23 mouse cellular contexts compared by ENCODE assay signal in the genomic region with DNA sequence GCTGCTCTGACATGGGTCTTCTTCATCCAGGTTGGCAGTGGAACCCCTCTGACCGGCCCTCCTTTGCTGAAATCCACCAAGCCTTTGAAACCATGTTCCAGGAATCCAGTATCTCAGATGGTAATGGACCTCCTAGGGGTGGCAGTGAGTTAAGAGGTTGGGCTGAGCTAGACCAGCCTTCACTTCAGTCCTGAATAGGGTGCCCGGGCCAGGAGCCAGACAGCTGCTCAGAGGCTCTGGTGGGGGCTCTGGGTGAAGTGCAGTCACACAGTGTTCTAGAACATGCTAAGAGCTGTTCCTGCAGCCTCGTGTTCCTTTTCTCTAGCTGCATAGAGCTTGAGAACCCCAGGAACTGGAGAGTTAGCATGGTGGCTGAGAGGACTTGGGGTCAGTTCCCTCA. TPM values are rescaled to one million over a fixed set of nuclear protein-coding genes. Genes with fewer than 3 reads are reported as not detected.
A peak's percentile ranks its signal among the peaks of the same experiment; 100 is the strongest.
DNase-seq lines count a peak whose midpoint lies in the region; ATAC-seq and TF ChIP-seq lines count a peak whose summit lies in the region.
"Had no signal": no experiment of that assay in that cellular context is flagged by ENCODE, and none has a peak within 500 bp of the region (broad histone marks: within the 10 kb centered on the region; RNA-seq: fewer than 3 reads in every experiment).

No protein-coding gene starts in this region.

- ATAC-seq in limb, embryonic 12.5 days (ENCODE audit: insufficient number of reproducible peaks, insufficient read depth, low FRiP score, low TSS enrichment, low read depth), result no peak
- ATAC-seq: forebrain, embryonic 16.5 days; hindbrain, postnatal 0 days had no signal

- H3K4me3 ChIP-seq in gastrocnemius, adult 2 months, result no peak overlapping the region
- no peak overlapping the region for H3K4me3 ChIP-seq in limb, embryonic 12.5 days (replicated peaks)
- H3K4me3 ChIP-seq in limb, embryonic 10.5 days, result no peak overlapping the region
- H3K4me3 ChIP-seq: embryonic facial prominence, embryonic 13.5 days; forebrain, embryonic 12.5 days; heart, embryonic 10.5 days; hindbrain, embryonic 13.5 days had no signal

- DNase-seq in gastrocnemius, adult 2 months, result peak; percentile 63
- no peak for DNase-seq in gastrocnemius, postnatal 10 days
- no peak for DNase-seq in limb, embryonic 10.5 days (ENCODE audit: low spot score)
- DNase-seq in gastrocnemius, postnatal 25 days, result peak; percentile 64
- DNase-seq in lung, postnatal 36 days, result peak; percentile 54
- DNase-seq in urinary bladder, postnatal 10 days (ENCODE audit: low spot score), result no peak
- DNase-seq: adrenal gland, postnatal 10 days; cerebellum, adult 11-12 months; cerebellum, adult 9-10 months; cerebellum, postnatal 36 days; heart, adult 11 months; heart, postnatal 14 days had no signal

- H3K4me2 ChIP-seq in limb, embryonic 12.5 days, result no peak overlapping the region
- H3K4me2 ChIP-seq: embryonic facial prominence, embryonic 13.5 days; forebrain, embryonic 12.5 days; hindbrain, embryonic 13.5 days had no signal

- no peak overlapping the region for H3K27ac ChIP-seq in gastrocnemius, adult 2 months
- 0 out of 2 replicates have a peak overlapping the region, but pooled peaks have one; percentile 12 for H3K27ac ChIP-seq in limb, embryonic 12.5 days
- H3K27ac ChIP-seq in limb, embryonic 10.5 days, result no peak overlapping the region
- H3K27ac ChIP-seq: embryonic facial prominence, embryonic 13.5 days; forebrain, embryonic 12.5 days; heart, embryonic 10.5 days; hindbrain, embryonic 13.5 days; hindbrain, postnatal 0 days had no signal

- no peak for TF ChIP-seq CTCF in gastrocnemius, adult 2 months (IDR thresholded peaks at IDR 0.05)

- H3K36me3 ChIP-seq in limb, embryonic 12.5 days, result peaks cover 100% of the 10 kb centered on the region
- H3K36me3 ChIP-seq in limb, embryonic 10.5 days, result peaks cover 100% of the 10 kb centered on the region

- 81% methylated on average over 3 of the region's 3 CpGs for WGBS in limb, embryonic 12.5 days
- whole genome bisulfite sequencing in limb, embryonic 10.5 days, result 92% methylated on average over 3 of the region's 3 CpGs

- H3K4me1 ChIP-seq in limb, embryonic 12.5 days (replicated peaks), result no peaks in the 10 kb centered on the region
- no peaks in the 10 kb centered on the region for H3K4me1 ChIP-seq in limb, embryonic 10.5 days
- H3K4me1 ChIP-seq: embryonic facial prominence, embryonic 13.5 days; forebrain, embryonic 12.5 days; heart, embryonic 10.5 days; hindbrain, embryonic 13.5 days had no signal

- intact Hi-C loops in gastrocnemius, adult 2 months (cut with DNase I), result no loop called here

- H3K9ac ChIP-seq in limb, embryonic 12.5 days (replicated peaks), result no peak overlapping the region
- H3K9ac ChIP-seq: embryonic facial prominence, embryonic 13.5 days; forebrain, embryonic 12.5 days; hindbrain, embryonic 13.5 days had no signal

- H3K27me3 ChIP-seq in limb, embryonic 12.5 days, result no peaks in the 10 kb centered on the region
- H3K27me3 ChIP-seq in limb, embryonic 10.5 days (ENCODE audit: low read depth, poor library complexity, severe bottlenecking), result no peaks in the 10 kb centered on the region
- H3K27me3 ChIP-seq: embryonic facial prominence, embryonic 13.5 days; forebrain, embryonic 12.5 days; hindbrain, embryonic 13.5 days had no signal

- no peaks in the 10 kb centered on the region for H3K9me3 ChIP-seq in limb, embryonic 12.5 days
- no peaks in the 10 kb centered on the region for H3K9me3 ChIP-seq in limb, embryonic 10.5 days (replicated peaks)
- H3K9me3 ChIP-seq: embryonic facial prominence, embryonic 13.5 days; forebrain, embryonic 12.5 days; heart, embryonic 10.5 days; hindbrain, embryonic 13.5 days had no signal

RNA-seq across cellular contexts. Expression of a gene that starts 13.4 kb away (rescaled TPM):
- total RNA-seq in gastrocnemius, adult 2 months (2021), result not detected
- total RNA-seq in gastrocnemius, postnatal 10 days (2021), result not detected
- 0.20 and 0.34 TPM in 2 replicates for polyA plus RNA-seq in limb, embryonic 12.5 days (2016; fragmentation: Nextera tagmentation; extraction: Ambion mirVana)
- 0.06 and 0.23 TPM in 2 replicates for polyA plus RNA-seq in limb, embryonic 10.5 days (2016; fragmentation: Nextera tagmentation; extraction: Ambion mirVana)
- total RNA-seq in gastrocnemius, postnatal 25 days (2021), result not detected
- total RNA-seq: adrenal gland, postnatal 10 days; adrenal gland, postnatal 4 days; heart, postnatal 14 days; hematopoietic stem cell, adult 5-6 weeks; hindbrain, postnatal 0 days; MEL had no signal
- polyA plus RNA-seq: forebrain, embryonic 12.5 days; frontal cortex, adult 2 months; heart, embryonic 10.5 days; hindbrain, embryonic 13.5 days had no signal

RNA-seq across cellular contexts. Expression of a gene that starts 48.9 kb away (rescaled TPM):
- not detected for total RNA-seq in gastrocnemius, adult 2 months (2021)
- total RNA-seq in gastrocnemius, postnatal 10 days (2021), result under 1 TPM in 1 of 2 experiments, not detected in 1; 0.05 TPM
- 0.06 and 0.13 TPM in 2 replicates for polyA plus RNA-seq in limb, embryonic 12.5 days (2016; fragmentation: Nextera tagmentation; extraction: Ambion mirVana)
- polyA plus RNA-seq in limb, embryonic 10.5 days (2016; fragmentation: Nextera tagmentation; extraction: Ambion mirVana), result 0.04 and 0.13 TPM in 2 replicates
- not detected for total RNA-seq in gastrocnemius, postnatal 25 days (2021)
- total RNA-seq: hematopoietic stem cell, adult 5-6 weeks; MEL had no signal

Comparison
In these comparisons a context has a peak if more than half of its experiments do, and no peak if none do; other contexts are left out.
1. DNase-seq: peak in gastrocnemius, adult 2 months (single experiment), gastrocnemius, postnatal 25 days (single experiment) and lung, postnatal 36 days (single experiment); none in gastrocnemius, postnatal 10 days (single experiment), limb, embryonic 10.5 days (single experiment) and urinary bladder, postnatal 10 days (single experiment).